Mouse (Mus musculus) stomach, adult 2 months (tissue): ENCODE data around the gene Gm20431. TPM values are rescaled to one million over a fixed set of nuclear protein-coding genes. Genes with fewer than 3 reads are reported as not detected.

ENCODE experiments used
- polyA plus RNA-seq: library from polyadenylated mRNA; depleted of rRNA; stranded (reverse); fragments of >200 nt; gene quantifications from 2 replicates; pipeline ENCODE4 v1.2.3, GENCODE M21; 2012; rRNA removed

The Gm20431 gene
- polyA plus RNA-seq, result 27.4 TPM in 1 of 2 replicates, not detected in the other

DNA sequence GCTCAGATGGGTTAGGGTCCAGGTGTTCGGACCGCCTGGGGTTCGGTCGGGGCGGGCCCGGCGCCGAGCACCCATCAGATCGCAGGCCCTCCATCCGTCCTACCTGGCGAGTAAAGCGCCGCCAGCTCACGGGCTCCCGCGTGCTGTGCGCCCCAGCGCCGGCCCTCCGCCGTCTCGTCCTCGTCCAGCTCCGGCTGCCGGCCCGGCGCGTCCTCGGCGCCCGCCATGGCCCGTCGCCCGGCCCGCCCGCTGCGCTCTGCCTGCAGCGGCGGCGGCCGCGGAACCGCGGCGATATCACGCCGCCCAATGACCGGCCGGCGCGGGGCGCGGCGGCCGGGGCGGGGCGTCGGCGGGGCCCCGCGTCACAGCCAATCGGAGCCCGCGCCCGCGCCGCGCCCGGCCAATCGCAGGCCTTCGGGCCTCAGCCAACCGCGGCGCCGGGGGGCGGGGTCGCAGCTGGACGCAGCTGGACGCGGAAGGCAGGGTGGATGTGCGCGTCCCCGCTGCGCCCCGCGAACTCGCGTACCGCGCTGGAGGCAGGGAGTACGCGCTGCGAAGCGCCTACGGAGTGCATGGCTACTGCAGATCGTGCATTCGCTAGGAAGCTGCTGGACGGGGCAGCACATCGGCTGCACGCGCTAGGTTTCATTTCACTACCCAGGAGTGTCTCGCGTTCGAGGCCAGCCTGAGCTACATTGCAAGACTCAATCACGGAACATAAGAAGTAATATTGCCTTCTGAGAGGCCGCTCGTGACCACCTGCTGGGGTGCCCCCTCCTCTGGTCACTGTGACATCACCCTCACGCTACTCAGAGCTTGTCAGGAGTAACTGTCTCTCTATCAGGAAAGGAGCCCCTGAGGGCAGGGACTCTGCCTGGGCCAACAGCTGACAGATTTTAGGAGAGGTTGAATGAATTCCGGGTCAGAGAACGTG is at the start of gene Gm20431:
Gm20431 (minus strand) TSS at position 227 of the 934 bp plus-strand sequence.

GRCm38 (mm10) chr2:167689501-167690218 is 28.4 kb upstream of the Gm20431 start, which contains the start of gene Tmem189:
Gene Tmem189 (minus strand): TSS chr2:167689822.

GRCm38 (mm10) chr2:167688498-167689451 is 27.5 kb upstream of the Gm20431 start, which contains the start of gene Cebpb:
Gene Cebpb (plus strand): TSS chr2:167688915.

DNA sequence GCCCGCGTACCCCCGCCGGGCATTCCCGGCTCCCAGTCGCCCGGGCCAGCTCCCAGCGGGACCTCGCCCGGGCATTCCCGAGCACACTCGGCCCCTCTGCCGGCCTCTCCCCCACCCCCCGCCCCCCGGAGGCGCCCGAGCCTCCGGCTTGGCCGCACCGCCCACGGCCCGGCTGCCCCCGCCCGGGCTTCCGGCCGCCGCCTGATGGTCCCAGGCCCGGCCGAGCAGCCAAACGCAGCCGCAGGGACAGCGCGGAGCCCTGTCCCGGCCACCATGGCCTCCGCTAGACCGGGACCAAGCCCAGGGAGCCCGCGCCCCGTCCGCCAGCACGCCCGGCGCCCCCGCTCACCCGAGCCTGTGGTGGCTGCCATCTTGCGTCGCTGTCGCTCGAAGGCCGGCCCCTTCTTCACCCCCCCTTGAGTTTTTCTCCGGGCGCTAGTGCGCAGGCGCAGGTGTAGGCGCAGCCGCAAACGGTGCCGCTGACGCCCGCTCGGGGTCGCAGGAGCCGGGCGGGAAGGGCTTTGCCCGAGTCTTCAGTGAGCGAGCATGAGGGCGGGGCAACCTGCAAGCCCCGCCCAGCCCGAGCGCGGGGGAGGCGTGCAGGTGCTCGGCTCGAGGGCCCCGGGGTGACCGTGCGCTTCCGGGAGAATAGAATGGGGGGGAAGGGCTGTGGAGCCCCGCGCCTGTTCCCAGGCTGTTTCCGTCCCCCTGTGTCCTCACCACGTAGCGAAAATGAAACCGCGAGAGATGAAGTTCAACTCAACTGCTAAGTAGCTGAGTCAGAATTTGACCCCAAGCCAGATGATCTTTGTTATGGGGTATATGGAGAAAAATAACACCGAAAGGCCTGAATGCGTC is 29.5 kb downstream of the Gm20431 start, which contains the start of gene Ube2v1:
Ube2v1 (minus strand) TSS at position 505 of the 858 bp plus-strand sequence.

Other genes with a start within 250 kb of the Gm20431 start
- 18.0 and 21.4 TPM in 2 replicates for gene Slc9a8, start 239.8 kb downstream of the Gm20431 start, polyA plus RNA-seq
- gene Rnf114, start 168.9 kb downstream of the Gm20431 start, polyA plus RNA-seq, result 32.3 and 33.0 TPM in 2 replicates
- 14.8 and 15.5 TPM in 2 replicates for gene Spata2, start 168.6 kb downstream of the Gm20431 start, polyA plus RNA-seq
- 14.6 and 19.5 TPM in 2 replicates for gene Snai1, start 123.3 kb downstream of the Gm20431 start, polyA plus RNA-seq
- 102 and 137 TPM in 2 replicates for gene Ube2v1, start 29.4 kb downstream of the Gm20431 start, polyA plus RNA-seq
- gene Cebpb, start 27.4 kb upstream of the Gm20431 start, polyA plus RNA-seq, result 157 and 492 TPM in 2 replicates
- 259 and 328 TPM in 2 replicates for gene Tmem189, start 28.3 kb upstream of the Gm20431 start, polyA plus RNA-seq